Mouse (Mus musculus) ES-Bruce4 (cell line): ENCODE data around the gene Pagr1b. TPM values are rescaled to one million over a fixed set of nuclear protein-coding genes. Genes with fewer than 3 reads are reported as not detected.

ENCODE experiments used
- H3K27ac ChIP-seq: 2 replicates; pipeline ENCODE4 v1.5.1; 2012; ENCODE audit warnings: low read length, inconsistent platforms; ENCODE audit not compliant: insufficient read depth
- H3K27me3 ChIP-seq: 2 replicates; pipeline ENCODE4 v1.6.1; 2012; ENCODE audit warnings: mild to moderate bottlenecking, low read length, inconsistent platforms; ENCODE audit not compliant: control insufficient read depth, poor library complexity, insufficient read depth, severe bottlenecking
- H3K36me3 ChIP-seq: 2 replicates; pipeline ENCODE4 v1.6.1; 2012; ENCODE audit warnings: inconsistent platforms, mild to moderate bottlenecking, low read length, moderate library complexity; ENCODE audit not compliant: control insufficient read depth, poor library complexity, insufficient read depth, severe bottlenecking
- H3K4me1 ChIP-seq: one replicate; pipeline ENCODE4 v1.8.1; 2011; ENCODE audit warnings: low read length; ENCODE audit not compliant: control insufficient read depth, insufficient read depth
- H3K4me3 ChIP-seq: 2 replicates; pipeline ENCODE4 v1.5.1; 2011; ENCODE audit warnings: low read depth, mild to moderate bottlenecking, low read length
- H3K9ac ChIP-seq: 2 replicates; pipeline ENCODE4 v1.6.1; 2012; ENCODE audit warnings: low read depth, mild to moderate bottlenecking, inconsistent platforms; ENCODE audit not compliant: poor library complexity, severe bottlenecking
- H3K9me3 ChIP-seq: replicated peaks from 2 replicates; pipeline ENCODE4 v1.6.1; 2012; ENCODE audit warnings: mild to moderate bottlenecking, low read length, inconsistent platforms; ENCODE audit not compliant: control insufficient read depth, poor library complexity, insufficient read depth, severe bottlenecking
- CTCF ChIP-seq: IDR thresholded peaks from one replicate; pipeline ENCODE4 v1.8.1; 2011; ENCODE audit warnings: low read depth, low read length
- EP300 ChIP-seq: IDR thresholded peaks from 2 replicates; pipeline ENCODE4 v1.6.1; 2011; ENCODE audit warnings: low read depth, low read length; ENCODE audit not compliant: insufficient read depth
- POLR2A ChIP-seq: IDR thresholded peaks from one replicate; pipeline ENCODE4 v1.8.1; 2011; ENCODE audit warnings: low read length; ENCODE audit not compliant: insufficient read depth
- polyA plus RNA-seq: library from polyadenylated mRNA; stranded (reverse); fragments of >200 nt; gene quantifications from 2 replicates; pipeline ENCODE4 v1.2.4, GENCODE M21; 2011; ENCODE audit warnings: low read depth; ENCODE audit not compliant: missing spikeins, insufficient read depth, insufficient read length

Pagr1b gene
- polyA plus RNA-seq, 1 experiment: 26.6 TPM

GRCm38 (mm10) chr7:127027885-127028284 lies 11.6 kb upstream of the Pagr1b start:
- H3K4me1 ChIP-seq: no peaks in the 10 kb centered on the region
- peaks cover 60% of the 10 kb centered on the region for H3K36me3 ChIP-seq
- no peaks in the 10 kb centered on the region for H3K9me3 ChIP-seq
- H3K9ac ChIP-seq: peak overlapping the region; percentile 92
- H3K27me3 ChIP-seq: no peaks in the 10 kb centered on the region
- peak overlapping the region; percentile 79 for H3K27ac ChIP-seq
- peak overlapping the region; percentile 88 for H3K4me3 ChIP-seq
- TF ChIP-seq POLR2A (no peak), CTCF (no peak), EP300 (no peak)

GRCm38 (mm10) chr7:127026984-127027726 lies 10.9 kb upstream of the Pagr1b start, which contains the start of gene Maz:
Maz (minus strand) TSS chr7:127027037.
- H3K4me1 ChIP-seq: no peaks in the 10 kb centered on the region
- H3K9me3 ChIP-seq: no peaks in the 10 kb centered on the region
- H3K27ac ChIP-seq: peak within 1 kb of the TSS; percentile 85
- TF ChIP-seq CTCF: no peak
- TF ChIP-seq EP300: peak; percentile 77
- TF ChIP-seq POLR2A: no peak
- H3K36me3 ChIP-seq: peaks cover 58% of the 10 kb centered on the region
- no peaks in the 10 kb centered on the region for H3K27me3 ChIP-seq
- H3K4me3 ChIP-seq: peak within 1 kb of the TSS; percentile 88
- peak within 1 kb of the TSS; percentile 92 for H3K9ac ChIP-seq

GRCm38 (mm10) chr7:127026616-127026983 lies 10.3 kb upstream of the Pagr1b start:
- no peak for TF ChIP-seq POLR2A
- no peak for TF ChIP-seq EP300
- TF ChIP-seq CTCF: no peak
- no peaks in the 10 kb centered on the region for H3K27me3 ChIP-seq
- no peak overlapping the region for H3K27ac ChIP-seq
- peaks cover 54% of the 10 kb centered on the region for H3K36me3 ChIP-seq
- no peaks in the 10 kb centered on the region for H3K4me1 ChIP-seq
- H3K9ac ChIP-seq: peak overlapping the region; percentile 92
- H3K4me3 ChIP-seq: peak overlapping the region; percentile 73
- no peaks in the 10 kb centered on the region for H3K9me3 ChIP-seq

GRCm38 (mm10) chr7:127026161-127026600 lies 9.9 kb upstream of the Pagr1b start:
- Histone ChIP-seq H3K9ac (peak overlapping the region; percentile 92), H3K27me3 (no peaks in the 10 kb centered on the region), H3K9me3 (no peaks in the 10 kb centered on the region), H3K4me1 (no peaks in the 10 kb centered on the region), H3K27ac (peak overlapping the region; percentile 85), H3K4me3 (peak overlapping the region; percentile 73), H3K36me3 (peaks cover 54% of the 10 kb centered on the region)
- no peak for TF ChIP-seq POLR2A
- TF ChIP-seq EP300: no peak
- no peak for TF ChIP-seq CTCF

- H3K36me3 ChIP-seq: peaks cover 49% of the 10 kb centered on the region
- TF ChIP-seq EP300: no peak
- TF ChIP-seq CTCF: no peak
- no peak for TF ChIP-seq POLR2A
- H3K9ac ChIP-seq: peak overlapping the region; percentile 92
- no peaks in the 10 kb centered on the region for H3K9me3 ChIP-seq
- H3K4me3 ChIP-seq: peak overlapping the region; percentile 73
- no peaks in the 10 kb centered on the region for H3K27me3 ChIP-seq
- H3K4me1 ChIP-seq: no peaks in the 10 kb centered on the region
- peak overlapping the region; percentile 8; the same call in 1 of the 2 replicates for H3K27ac ChIP-seq
Measured at GRCm38 (mm10) chr7:127025556-127026160, 9.4 kb upstream of the Pagr1b start.
